Mouse (Mus musculus): ENCODE measurements around the gene Tfr2. TPM values are rescaled to one million over a fixed set of nuclear protein-coding genes. Genes with fewer than 3 reads are reported as not detected.
A peak's percentile ranks its signal among the peaks of the same experiment; 100 is the strongest.

Gene Tfr2
- 10 to 100 TPM; 13.3 to 15.8 TPM for total RNA-seq (2021)

- DNase-seq (ENCODE audit: extremely low spot score in 1 of 2, low spot score in 1 of 2), result no peak
Observed at GRCm38 (mm10) chr5:137569665-137570064, at the start of gene Tfr2. Gene Tfr2, plus strand, starts transcription at chr5:137569840.

- DNase-seq (ENCODE audit: extremely low spot score in 1 of 2, low spot score in 1 of 2), result no peak
Observed at GRCm38 (mm10) chr5:137521861-137522260, 47.8 kb upstream of the Tfr2 start.

- no peak for DNase-seq (ENCODE audit: extremely low spot score in 1 of 2, low spot score in 1 of 2)
Observed at GRCm38 (mm10) chr5:137522711-137523110, 46.9 kb upstream of the Tfr2 start.

GRCm38 (mm10) chr5:137523396-137524250, 46.0 kb upstream of the Tfr2 start:
- DNase-seq (ENCODE audit: extremely low spot score in 1 of 2, low spot score in 1 of 2), result no peak

- DNase-seq (ENCODE audit: extremely low spot score in 1 of 2, low spot score in 1 of 2), result no peak
Observed at GRCm38 (mm10) chr5:137524251-137524515, 45.5 kb upstream of the Tfr2 start.

- no peak for DNase-seq (ENCODE audit: extremely low spot score in 1 of 2, low spot score in 1 of 2)
Observed at GRCm38 (mm10) chr5:137524671-137525070, 45.0 kb upstream of the Tfr2 start.

GRCm38 (mm10) chr5:137525511-137525910, 44.1 kb upstream of the Tfr2 start:
- no peak for DNase-seq (ENCODE audit: extremely low spot score in 1 of 2, low spot score in 1 of 2)

GRCm38 (mm10) chr5:137526192-137526936, 43.3 kb upstream of the Tfr2 start:
- DNase-seq (ENCODE audit: extremely low spot score in 1 of 2, low spot score in 1 of 2), result no peak

- DNase-seq (ENCODE audit: extremely low spot score in 1 of 2, low spot score in 1 of 2), result no peak
Observed at GRCm38 (mm10) chr5:137527413-137527812, 42.2 kb upstream of the Tfr2 start.

- DNase-seq (ENCODE audit: extremely low spot score in 1 of 2, low spot score in 1 of 2), result no peak
Observed at GRCm38 (mm10) chr5:137528247-137528968, 41.2 kb upstream of the Tfr2 start.

GRCm38 (mm10) chr5:137529221-137529995, 40.2 kb upstream of the Tfr2 start:
- no peak for DNase-seq (ENCODE audit: extremely low spot score in 1 of 2, low spot score in 1 of 2)

GRCm38 (mm10) chr5:137530075-137530474, 39.6 kb upstream of the Tfr2 start:
- no peak for DNase-seq (ENCODE audit: extremely low spot score in 1 of 2, low spot score in 1 of 2)

- peak in 1 of 2 experiments; percentile 52 for DNase-seq (ENCODE audit: extremely low spot score in 1 of 2, low spot score in 1 of 2)
Observed at GRCm38 (mm10) chr5:137530588-137531413, 38.8 kb upstream of the Tfr2 start.

GRCm38 (mm10) chr5:137531414-137532130, 38.1 kb upstream of the Tfr2 start:
- DNase-seq (ENCODE audit: extremely low spot score in 1 of 2, low spot score in 1 of 2), result peak in 1 of 2 experiments; percentile 60

- no peak for DNase-seq (ENCODE audit: extremely low spot score in 1 of 2, low spot score in 1 of 2)
Observed at GRCm38 (mm10) chr5:137532131-137532807, 37.4 kb upstream of the Tfr2 start.

GRCm38 (mm10) chr5:137532808-137533116, 36.9 kb upstream of the Tfr2 start:
- DNase-seq (ENCODE audit: extremely low spot score in 1 of 2, low spot score in 1 of 2), result no peak

- peak; percentile 89 to 98 for DNase-seq (ENCODE audit: extremely low spot score in 1 of 2, low spot score in 1 of 2)
Observed at GRCm38 (mm10) chr5:137533117-137533827, 36.4 kb upstream of the Tfr2 start, which contains the start of the genes Epo and Gnb2. Gene Epo, minus strand, starts transcription at chr5:137533242. Gene Gnb2, minus strand, starts transcription at chr5:137533510.

GRCm38 (mm10) chr5:137534762-137535161, 34.9 kb upstream of the Tfr2 start:
- no peak for DNase-seq (ENCODE audit: extremely low spot score in 1 of 2, low spot score in 1 of 2)
